Mouse (Mus musculus) liver, embryonic 14.5 days (tissue): ENCODE data around the gene Adar.
A peak's percentile ranks its signal among the peaks of the same experiment; 100 is the strongest.

Experiments
- CTCF ChIP-seq: IDR thresholded peaks from 2 replicates; pipeline ENCODE4 v1.5.1; 2016; ENCODE audit warnings: antibody characterized with exemption, low read depth, control low read depth
- EP300 ChIP-seq: IDR thresholded peaks from 2 replicates; pipeline ENCODE4 v1.6.1; 2016; ENCODE audit warnings: antibody characterized with exemption, low read depth

DNA sequence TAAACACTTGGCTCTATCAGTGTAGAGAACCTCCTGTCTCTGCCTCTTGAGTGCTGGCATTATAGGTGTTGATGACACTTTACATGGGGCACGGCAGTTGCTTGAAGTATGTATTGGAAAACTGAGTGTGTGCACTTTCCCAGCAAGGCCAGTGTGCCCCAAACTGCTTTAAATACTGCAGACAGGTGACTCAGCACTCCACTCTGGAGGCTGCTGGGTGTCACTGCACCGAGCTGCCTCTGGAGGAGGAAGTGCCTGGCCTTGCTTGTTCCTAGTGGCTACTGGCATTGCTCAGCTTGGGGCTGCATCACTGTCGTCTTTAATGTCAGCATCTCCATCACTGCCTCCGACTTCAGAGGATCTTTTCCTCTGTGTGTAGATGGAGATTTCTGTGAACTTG, 12.2 kb downstream of the Adar start:
- TF ChIP-seq CTCF (peak; percentile 87), EP300 (no peak)
